Mouse (Mus musculus): ENCODE measurements around the gene Coq10b. TPM values are rescaled to one million over a fixed set of nuclear protein-coding genes. Genes with fewer than 3 reads are reported as not detected.
"Not testable (repeated sequence)": the region's sequence is repeated elsewhere in the genome, so short reads cannot be mapped to it uniquely, and the experiment has no call there.

Coq10b gene
- 20.6 and 24.4 TPM in 2 replicates for polyA plus RNA-seq (2015; fragmentation: Nextera tagmentation; extraction: Ambion mirVana)

DNA sequence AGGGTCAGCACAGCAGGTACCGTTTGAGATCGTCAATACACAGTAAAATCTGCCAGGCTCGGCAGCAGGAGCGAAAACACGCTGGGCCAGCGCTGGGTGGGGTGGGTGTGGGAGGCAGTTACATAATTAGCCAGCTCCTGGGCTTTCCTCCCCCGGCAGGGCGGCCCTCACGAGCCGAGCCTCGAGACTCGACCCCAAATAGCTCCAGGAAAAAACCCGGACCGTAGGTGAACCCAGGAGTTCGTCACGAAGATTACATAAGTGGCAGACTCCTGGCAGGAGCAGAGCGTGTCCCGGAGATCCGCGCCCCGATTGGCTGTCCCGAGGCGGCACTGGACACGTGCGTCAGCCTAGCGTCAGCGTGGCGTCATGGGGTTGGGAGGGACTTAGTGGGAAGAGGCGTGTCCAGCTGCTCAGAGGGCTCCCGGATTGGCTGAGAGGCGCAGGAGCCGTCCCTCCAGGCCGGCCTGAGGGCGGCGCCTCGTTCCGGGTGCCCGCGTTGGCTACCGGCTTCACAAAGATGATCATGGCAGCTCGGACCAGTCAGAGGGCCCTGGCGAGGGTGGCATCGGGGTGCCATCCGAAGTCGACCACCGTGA is at the start of gene Coq10b:
TSS of gene Coq10b (plus strand) at position 416 of the 599 bp plus-strand sequence.
- H3K9ac ChIP-seq (replicated peaks), result peak within 1 kb of the TSS; percentile 75
- H3K27me3 ChIP-seq (ENCODE audit: insufficient read depth, low read length), result no peaks in the 10 kb centered on the region
- H3K4me2 ChIP-seq (ENCODE audit: low read depth, low read length), result peak within 1 kb of the TSS; percentile 84
- H3K9me3 ChIP-seq (ENCODE audit: low read length), result no peaks in the 10 kb centered on the region
- H3K4me3 ChIP-seq (ENCODE audit: low read depth, low read length), result peak within 1 kb of the TSS; percentile 66
- H3K4me1 ChIP-seq (ENCODE audit: insufficient read depth), result peaks cover 19% of the 10 kb centered on the region
- ATAC-seq (peak; percentile 97), DNase-seq (peak; percentile 99)
- peak; percentile 64; the same call in 1 of the 2 replicates for TF ChIP-seq EP300 (IDR thresholded peaks at IDR 0.05; ENCODE audit: low read depth)
- TF ChIP-seq CTCF (IDR thresholded peaks at IDR 0.05; ENCODE audit: low read depth), result peak; percentile 39
- H3K27ac ChIP-seq (ENCODE audit: low read depth), result peak within 1 kb of the TSS; percentile 97
- 0 out of 2 replicates have a peak, but pooled peaks cover 5% of the 10 kb centered on the region for H3K36me3 ChIP-seq (replicated peaks; ENCODE audit: insufficient read depth, low read length)
- under 1% methylated on average over 46 of the region's 46 CpGs for WGBS (ENCODE audit: insufficient replicate concordance)

DNA sequence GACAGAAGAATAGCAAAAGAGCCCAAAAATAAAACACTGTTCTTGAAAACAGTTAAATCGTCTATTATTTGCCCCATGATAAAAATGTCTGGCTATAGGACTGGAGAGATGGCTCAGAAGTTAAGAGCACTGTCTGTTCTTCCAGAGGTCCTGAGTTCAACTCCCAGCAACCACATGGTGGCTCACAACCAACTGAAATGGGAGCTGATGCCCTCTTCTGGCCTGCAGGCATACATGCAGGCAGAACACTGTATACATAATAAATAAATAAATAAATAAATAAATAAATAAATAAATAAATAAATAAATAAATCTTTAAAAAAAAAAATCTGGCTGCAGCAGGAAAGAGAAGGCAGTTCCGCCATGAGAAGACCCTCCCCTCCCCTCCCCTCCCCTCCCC is 44.3 kb upstream of the Coq10b start:
- not testable (repeated sequence) for H3K27ac ChIP-seq (ENCODE audit: low read depth); H3K4me1 ChIP-seq (ENCODE audit: insufficient read depth); H3K9ac ChIP-seq (replicated peaks); H3K27me3 ChIP-seq (ENCODE audit: insufficient read depth, low read length); H3K4me3 ChIP-seq (ENCODE audit: low read depth, low read length); H3K9me3 ChIP-seq (ENCODE audit: low read length); ATAC-seq; DNase-seq; H3K4me2 ChIP-seq (ENCODE audit: low read depth, low read length)
- TF ChIP-seq CTCF (IDR thresholded peaks at IDR 0.05; ENCODE audit: low read depth), result peak; percentile 37
- 80% methylated on average over 2 of the region's 2 CpGs for WGBS (ENCODE audit: insufficient replicate concordance)
- peaks cover 78% of the 10 kb centered on the region for H3K36me3 ChIP-seq (replicated peaks; ENCODE audit: insufficient read depth, low read length)

DNA sequence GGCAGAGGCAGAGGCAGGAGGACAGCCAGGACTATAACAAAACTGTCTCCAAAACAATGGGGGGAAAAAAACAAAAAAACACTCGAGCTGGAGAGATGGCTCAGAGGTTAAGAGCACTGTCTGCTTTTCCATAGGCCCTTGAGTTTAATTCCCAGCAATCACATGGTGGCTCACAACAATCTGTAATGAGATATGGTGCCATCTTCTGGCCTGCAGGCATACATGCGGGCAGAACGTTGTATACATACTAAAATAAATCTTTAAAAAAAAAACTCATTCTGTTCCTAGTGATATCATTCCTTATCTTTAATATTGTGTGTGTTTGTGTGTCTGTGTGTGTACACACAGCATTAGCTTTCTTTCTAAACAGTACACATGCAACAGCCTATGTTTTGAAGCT is 40.1 kb upstream of the Coq10b start:
- Histone ChIP-seq H3K27ac (ENCODE audit: low read depth) (no peak overlapping the region), H3K4me1 (ENCODE audit: insufficient read depth) (no peaks in the 10 kb centered on the region), H3K9me3 (ENCODE audit: low read length) (no peaks in the 10 kb centered on the region), H3K27me3 (ENCODE audit: insufficient read depth, low read length) (no peaks in the 10 kb centered on the region), H3K4me2 (ENCODE audit: low read depth, low read length) (no peak overlapping the region), H3K4me3 (ENCODE audit: low read depth, low read length) (no peak overlapping the region), H3K9ac (replicated peaks) (no peak overlapping the region), H3K36me3 (replicated peaks; ENCODE audit: insufficient read depth, low read length) (peaks cover 78% of the 10 kb centered on the region)
- WGBS (ENCODE audit: insufficient replicate concordance), result 40% methylated on average over 3 of the region's 3 CpGs
- ATAC-seq (no peak), DNase-seq (no peak)
- TF ChIP-seq EP300 (IDR thresholded peaks at IDR 0.05; ENCODE audit: low read depth), result no peak
- peak; percentile 36 for TF ChIP-seq CTCF (IDR thresholded peaks at IDR 0.05; ENCODE audit: low read depth)

DNA sequence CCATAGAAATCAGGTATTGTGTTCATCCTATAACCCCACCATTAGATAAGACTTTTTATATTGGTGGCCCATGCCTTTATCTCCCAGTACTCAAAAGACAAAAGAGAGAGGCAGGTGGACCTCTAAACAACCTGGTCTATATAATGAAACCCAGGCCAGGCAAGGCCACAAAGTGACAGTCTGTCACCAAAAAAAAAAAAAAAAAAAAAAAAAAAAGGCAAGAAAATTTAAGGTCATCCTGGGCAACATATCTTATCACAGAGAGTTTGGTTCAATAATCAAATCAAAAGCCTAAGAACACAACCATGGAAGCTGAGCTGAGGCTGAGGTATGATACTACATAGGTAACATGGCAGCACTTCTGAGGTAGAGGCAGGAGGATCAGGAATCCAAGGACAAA is 30.7 kb upstream of the Coq10b start:
- Histone ChIP-seq H3K27me3 (ENCODE audit: insufficient read depth, low read length) (no peaks in the 10 kb centered on the region), H3K4me2 (ENCODE audit: low read depth, low read length) (no peak overlapping the region)

DNA sequence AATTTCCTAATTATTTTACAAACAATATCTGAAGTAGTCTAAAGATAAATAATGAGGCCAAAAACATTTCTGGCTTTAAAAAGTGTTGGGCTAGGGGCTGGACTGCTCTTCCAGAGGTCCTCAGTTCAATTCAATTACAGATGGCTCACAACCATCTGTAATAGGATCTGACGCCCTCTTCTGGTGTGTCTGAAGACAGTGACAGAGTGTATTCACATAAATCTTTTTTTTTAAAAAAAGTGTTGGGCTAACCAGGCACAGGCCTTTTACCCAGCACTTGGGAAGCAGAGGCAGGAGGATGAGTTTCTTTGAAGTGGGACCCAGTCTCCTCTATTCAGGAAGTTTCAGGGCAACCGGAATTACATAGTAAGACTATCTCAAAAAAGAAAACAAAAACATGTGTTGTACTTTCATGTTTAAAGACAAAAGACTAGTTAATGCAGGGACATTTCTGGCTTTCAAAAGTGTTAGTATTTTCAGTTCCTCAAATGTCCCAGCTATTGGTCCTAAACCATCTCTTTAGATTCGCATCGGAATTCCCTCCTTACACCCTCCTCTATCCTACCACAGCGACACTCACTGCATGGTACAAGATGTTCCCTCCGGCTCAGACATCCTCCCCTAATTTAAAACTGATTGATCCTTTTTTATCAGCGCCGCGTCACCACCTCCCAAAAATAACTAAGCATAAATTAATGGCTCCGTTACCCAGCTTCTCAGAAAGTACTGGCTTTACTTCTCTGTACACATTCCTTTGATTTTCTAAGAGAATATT is 26.7 kb upstream of the Coq10b start:
- Histone ChIP-seq H3K4me1 (ENCODE audit: insufficient read depth) (peaks cover 30% of the 10 kb centered on the region), H3K9me3 (ENCODE audit: low read length) (no peaks in the 10 kb centered on the region), H3K4me3 (ENCODE audit: low read depth, low read length) (peak overlapping the region; percentile 96), H3K36me3 (replicated peaks; ENCODE audit: insufficient read depth, low read length) (0 out of 2 replicates have a peak, but pooled peaks cover 4% of the 10 kb centered on the region), H3K9ac (replicated peaks) (peak overlapping the region; percentile 100), H3K4me2 (ENCODE audit: low read depth, low read length) (peak overlapping the region; percentile 79), H3K27me3 (ENCODE audit: insufficient read depth, low read length) (no peaks in the 10 kb centered on the region), H3K27ac (ENCODE audit: low read depth) (peak overlapping the region; percentile 99)
- no peak for ATAC-seq
- 3% methylated on average over 10 of the region's 10 CpGs for WGBS (ENCODE audit: insufficient replicate concordance)
- no peak for DNase-seq
- peak; percentile 26; the same call in 1 of the 2 replicates for TF ChIP-seq CTCF (IDR thresholded peaks at IDR 0.05; ENCODE audit: low read depth)
- 0 out of 2 replicates have a peak, but pooled peaks have one; percentile 27 for TF ChIP-seq EP300 (IDR thresholded peaks at IDR 0.05; ENCODE audit: low read depth)

More for the DNA sequence above, 30.7 kb upstream of the Coq10b start:
- DNase-seq, result no peak
- peaks cover 29% of the 10 kb centered on the region for H3K36me3 ChIP-seq (replicated peaks; ENCODE audit: insufficient read depth, low read length)
- peaks cover 23% of the 10 kb centered on the region for H3K4me1 ChIP-seq (ENCODE audit: insufficient read depth)
- ATAC-seq, result no peak
- H3K9me3 ChIP-seq (ENCODE audit: low read length), result no peaks in the 10 kb centered on the region
- no peak for TF ChIP-seq CTCF (IDR thresholded peaks at IDR 0.05; ENCODE audit: low read depth)
- TF ChIP-seq EP300 (IDR thresholded peaks at IDR 0.05; ENCODE audit: low read depth), result no peak
- H3K27ac ChIP-seq (ENCODE audit: low read depth), result no peak overlapping the region
- no peak overlapping the region for H3K4me3 ChIP-seq (ENCODE audit: low read depth, low read length)
- H3K9ac ChIP-seq (replicated peaks), result no peak overlapping the region

Measured in liver, postnatal 0 days (tissue).